Mouse (Mus musculus): Measurements from ENCODE around the gene Alad. TPM values are rescaled to one million over a fixed set of nuclear protein-coding genes. Genes with fewer than 3 reads are reported as not detected.
"Not testable (repeated sequence)": the region's sequence is repeated elsewhere in the genome, so short reads cannot be mapped to it uniquely, and the experiment has no call there.

Gene Alad
- polyA plus RNA-seq, 1 experiment from 2014 or later: 69.8 TPM

GRCm38 (mm10) chr4:62484928-62485327 lies 34.8 kb downstream of the Alad start:
- Histone ChIP-seq H3K27me3 (peaks cover 15% of the 10 kb centered on the region), H3K9me3 (no peaks in the 10 kb centered on the region), H3K9ac (no peak overlapping the region), H3K4me1 (peaks cover 7% of the 10 kb centered on the region), H3K4me3 (no peak overlapping the region), H3K27ac (no peak overlapping the region), H3K36me3 (no peaks in the 10 kb centered on the region), H3K4me2 (no peak overlapping the region)
- no peak for ATAC-seq (ENCODE audit: insufficient number of reproducible peaks, insufficient read depth, low FRiP score, low TSS enrichment, low read depth)
- 82% methylated on average over 3 of the region's 3 CpGs for WGBS

- no peak for ATAC-seq (ENCODE audit: insufficient number of reproducible peaks, insufficient read depth, low FRiP score, low TSS enrichment, low read depth)
- H3K4me3 ChIP-seq: peak overlapping the region; percentile 49; the same call in 1 of the 2 replicates
- H3K9ac ChIP-seq: no peak overlapping the region
- H3K36me3 ChIP-seq: no peaks in the 10 kb centered on the region
- WGBS: 35% methylated on average over 10 of the region's 10 CpGs
- H3K4me1 ChIP-seq: peaks cover 15% of the 10 kb centered on the region
- peak overlapping the region; percentile 86 for H3K4me2 ChIP-seq
- peaks cover 32% of the 10 kb centered on the region for H3K27me3 ChIP-seq
- no peaks in the 10 kb centered on the region for H3K9me3 ChIP-seq
- no peak overlapping the region for H3K27ac ChIP-seq
These were observed 38.8 kb downstream of the Alad start for GRCm38 (mm10) chr4:62480709-62481605.

DNA sequence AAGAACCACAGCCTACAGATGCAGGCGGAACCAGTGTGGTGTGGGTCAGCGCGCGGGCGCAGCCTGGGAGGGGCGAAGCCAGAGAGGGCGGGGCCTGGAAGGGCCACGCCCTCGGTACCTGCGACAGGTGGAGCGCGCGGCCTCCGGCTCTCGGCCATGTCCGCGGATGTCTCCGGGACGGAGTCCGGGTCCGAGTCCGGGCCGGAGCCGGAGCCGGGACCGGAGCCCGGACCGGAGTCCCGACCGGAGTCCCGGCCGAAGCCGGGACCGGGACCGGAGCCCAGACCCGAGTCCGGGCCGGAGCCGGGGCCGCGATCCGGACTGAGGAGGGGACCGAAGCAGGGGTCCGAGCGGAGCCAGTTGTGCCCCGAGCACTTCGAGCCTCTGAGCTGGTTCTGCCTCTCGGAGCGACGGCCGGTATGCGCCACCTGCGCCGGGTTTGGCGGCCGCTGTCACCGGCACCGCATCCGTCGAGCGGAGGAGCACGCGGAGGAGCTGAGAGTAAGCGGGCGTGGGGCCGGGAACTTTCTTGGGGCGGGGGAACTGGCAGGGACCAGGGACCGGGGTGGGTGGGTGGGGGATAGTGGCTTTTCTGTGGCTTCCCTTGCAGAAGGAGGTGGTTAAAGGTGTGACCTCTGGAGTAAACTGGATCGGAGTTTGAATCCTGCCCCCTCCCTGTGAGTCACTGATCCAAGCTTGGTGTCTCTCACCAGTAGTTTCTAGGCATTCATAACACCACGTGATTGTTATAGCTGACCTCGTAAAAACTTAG lies 39.6 kb downstream of the Alad start, which contains the start of gene Bspry:
TSS of gene Bspry (plus strand) at position 117 of the 772 bp plus-strand sequence.
- ATAC-seq (ENCODE audit: insufficient number of reproducible peaks, insufficient read depth, low FRiP score, low TSS enrichment, low read depth): peak; percentile 77
- Histone ChIP-seq H3K27ac (no peak within 1 kb of the TSS), H3K4me2 (peak within 1 kb of the TSS; percentile 86), H3K9ac (no peak within 1 kb of the TSS), H3K4me3 (peak within 1 kb of the TSS; percentile 49), H3K27me3 (peaks cover 32% of the 10 kb centered on the region), H3K9me3 (no peaks in the 10 kb centered on the region), H3K36me3 (no peaks in the 10 kb centered on the region), H3K4me1 (peaks cover 15% of the 10 kb centered on the region)
- 2% methylated on average over 71 of the region's 71 CpGs for WGBS

GRCm38 (mm10) chr4:62479593-62479936 lies 40.2 kb downstream of the Alad start:
- ATAC-seq (ENCODE audit: insufficient number of reproducible peaks, insufficient read depth, low FRiP score, low TSS enrichment, low read depth); H3K36me3 ChIP-seq; H3K27ac ChIP-seq; H3K9ac ChIP-seq; H3K9me3 ChIP-seq: not testable (repeated sequence)
- Histone ChIP-seq H3K4me3 (peak overlapping the region; percentile 49), H3K4me2 (peak overlapping the region; percentile 86), H3K27me3 (peaks cover 32% of the 10 kb centered on the region), H3K4me1 (peaks cover 15% of the 10 kb centered on the region)
- 12% methylated on average over 11 of the region's 11 CpGs for WGBS

DNA sequence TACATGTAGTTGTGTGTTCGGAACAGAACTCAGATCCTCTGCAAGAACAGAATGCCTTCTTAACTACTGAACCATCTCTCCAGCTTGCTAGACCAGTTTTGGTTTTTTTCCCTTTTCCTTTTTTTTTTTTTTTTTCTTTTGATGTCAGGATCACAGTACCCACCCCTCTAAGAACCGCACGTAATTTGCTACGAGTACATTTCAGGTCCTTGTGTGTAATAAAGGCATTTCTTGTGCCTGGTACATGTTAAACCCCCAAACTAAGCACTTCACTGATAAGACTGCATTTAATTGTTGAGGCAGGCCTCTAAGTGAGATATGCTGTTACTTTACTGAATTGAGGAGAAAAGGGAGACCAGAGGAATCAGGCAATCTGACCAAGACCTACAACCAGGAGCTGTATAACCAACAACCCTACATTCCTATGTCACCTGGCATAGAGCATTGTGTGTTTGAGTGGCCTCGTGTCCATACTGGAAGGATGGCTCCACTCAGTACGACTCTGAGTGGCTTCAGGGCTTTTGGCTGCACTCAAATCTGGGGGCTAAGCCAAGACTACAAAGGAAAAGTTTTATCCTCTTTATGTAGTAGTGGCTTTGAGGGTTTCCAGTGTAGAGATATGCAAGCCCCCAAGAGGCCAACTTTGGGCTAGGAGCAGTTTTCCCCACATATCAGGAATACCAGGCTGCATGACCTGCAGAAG lies 42.0 kb downstream of the Alad start:
- no peak overlapping the region for H3K9ac ChIP-seq
- H3K27me3 ChIP-seq: peaks cover 32% of the 10 kb centered on the region
- no peak overlapping the region for H3K27ac ChIP-seq
- H3K4me2 ChIP-seq: no peak overlapping the region
- no peaks in the 10 kb centered on the region for H3K9me3 ChIP-seq
- H3K4me3 ChIP-seq: no peak overlapping the region
- peaks cover 15% of the 10 kb centered on the region for H3K4me1 ChIP-seq
- no peaks in the 10 kb centered on the region for H3K36me3 ChIP-seq
- ATAC-seq (ENCODE audit: insufficient number of reproducible peaks, insufficient read depth, low FRiP score, low TSS enrichment, low read depth): no peak
- 64% methylated on average over 6 of the region's 6 CpGs for WGBS

GRCm38 (mm10) chr4:62475793-62476192 lies 43.9 kb downstream of the Alad start:
- peaks cover 24% of the 10 kb centered on the region for H3K27me3 ChIP-seq
- WGBS: 90% methylated on average over 6 of the region's 6 CpGs
- no peaks in the 10 kb centered on the region for H3K9me3 ChIP-seq
- ATAC-seq (ENCODE audit: insufficient number of reproducible peaks, insufficient read depth, low FRiP score, low TSS enrichment, low read depth): no peak
- H3K4me1 ChIP-seq: peaks cover 14% of the 10 kb centered on the region
- H3K4me3 ChIP-seq: no peak overlapping the region
- no peak overlapping the region for H3K4me2 ChIP-seq
- no peak overlapping the region for H3K27ac ChIP-seq
- H3K36me3 ChIP-seq: no peaks in the 10 kb centered on the region
- no peak overlapping the region for H3K9ac ChIP-seq

DNA sequence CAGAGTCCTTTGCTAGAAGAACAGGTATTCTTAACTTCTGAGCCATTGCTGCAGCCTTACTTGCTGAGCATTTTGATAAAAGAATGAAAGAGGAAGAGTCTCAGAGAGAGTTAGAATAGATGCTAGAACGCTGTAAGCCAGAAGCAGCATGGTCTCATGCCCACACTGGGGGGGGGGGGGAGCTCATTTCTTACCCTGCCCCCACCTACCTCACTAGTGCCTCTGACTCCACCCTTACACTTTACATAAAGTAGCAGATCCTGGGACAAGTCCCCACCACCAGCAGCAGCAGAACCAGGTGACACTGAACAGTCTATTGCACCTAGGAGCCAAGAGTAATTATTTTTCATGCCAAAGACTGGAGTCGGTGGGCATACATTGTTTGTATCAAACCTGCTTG lies 44.6 kb downstream of the Alad start:
- Histone ChIP-seq H3K36me3 (no peaks in the 10 kb centered on the region), H3K9ac (no peak overlapping the region), H3K27ac (no peak overlapping the region), H3K9me3 (no peaks in the 10 kb centered on the region), H3K4me3 (no peak overlapping the region), H3K4me1 (peaks cover 10% of the 10 kb centered on the region), H3K4me2 (no peak overlapping the region), H3K27me3 (peaks cover 19% of the 10 kb centered on the region)
- WGBS: 78% methylated on average over 2 of the region's 2 CpGs
- no peak for ATAC-seq (ENCODE audit: insufficient number of reproducible peaks, insufficient read depth, low FRiP score, low TSS enrichment, low read depth)

- Histone ChIP-seq H3K9ac (no peak overlapping the region), H3K27me3 (no peaks in the 10 kb centered on the region), H3K4me3 (no peak overlapping the region), H3K9me3 (no peaks in the 10 kb centered on the region), H3K36me3 (no peaks in the 10 kb centered on the region), H3K27ac (no peak overlapping the region), H3K4me1 (no peaks in the 10 kb centered on the region), H3K4me2 (no peak overlapping the region)
- 95% methylated on average over 2 of the region's 2 CpGs for WGBS
- no peak for ATAC-seq (ENCODE audit: insufficient number of reproducible peaks, insufficient read depth, low FRiP score, low TSS enrichment, low read depth)
These were observed 47.6 kb downstream of the Alad start for GRCm38 (mm10) chr4:62472071-62472470.

- no peak within 1 kb of the TSS for H3K27ac ChIP-seq
- no peaks in the 10 kb centered on the region for H3K36me3 ChIP-seq
- under 1% methylated on average over 30 of the region's 30 CpGs for WGBS
- peak; percentile 72 for ATAC-seq (ENCODE audit: insufficient number of reproducible peaks, insufficient read depth, low FRiP score, low TSS enrichment, low read depth)
- no peaks in the 10 kb centered on the region for H3K27me3 ChIP-seq
- no peaks in the 10 kb centered on the region for H3K9me3 ChIP-seq
- peak within 1 kb of the TSS; percentile 77 for H3K4me2 ChIP-seq
- no peaks in the 10 kb centered on the region for H3K4me1 ChIP-seq
- H3K4me3 ChIP-seq: peak within 1 kb of the TSS; percentile 63
- peak within 1 kb of the TSS; percentile 73 for H3K9ac ChIP-seq
These were observed 49.1 kb downstream of the Alad start, which contains the start of gene Wdr31 for GRCm38 (mm10) chr4:62470598-62471051. Wdr31 (minus strand) TSS chr4:62470896.

DNA sequence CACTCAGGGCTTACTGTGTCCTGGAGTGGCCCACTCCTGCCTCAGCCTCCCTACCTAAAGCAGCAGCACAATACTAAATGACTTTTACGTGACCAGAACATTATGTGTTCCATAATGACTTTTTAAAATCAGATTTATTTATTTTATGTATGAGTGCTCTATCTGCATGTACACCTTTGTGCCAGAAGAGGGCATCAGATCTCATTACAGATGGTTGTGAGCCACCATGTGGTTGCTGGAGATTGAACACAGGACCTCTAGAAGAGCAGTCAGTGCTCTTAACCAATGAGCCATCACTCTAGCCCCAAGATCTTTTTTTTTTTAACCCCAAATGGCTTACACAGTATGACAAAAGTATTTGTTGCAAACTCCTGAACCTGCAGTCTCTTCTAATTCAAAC lies 51.6 kb downstream of the Alad start:
- no peak for ATAC-seq (ENCODE audit: insufficient number of reproducible peaks, insufficient read depth, low FRiP score, low TSS enrichment, low read depth)

GRCm38 (mm10) chr4:62463124-62463523 lies 56.6 kb downstream of the Alad start:
- 92% methylated on average over 2 of the region's 2 CpGs for WGBS
- H3K27ac ChIP-seq: no peak overlapping the region
- H3K9me3 ChIP-seq: no peaks in the 10 kb centered on the region
- no peak overlapping the region for H3K9ac ChIP-seq
- no peaks in the 10 kb centered on the region for H3K4me1 ChIP-seq
- H3K27me3 ChIP-seq: no peaks in the 10 kb centered on the region
- 0 out of 2 replicates have a peak, but pooled peaks cover 3% of the 10 kb centered on the region for H3K36me3 ChIP-seq
- no peak overlapping the region for H3K4me2 ChIP-seq
- ATAC-seq (ENCODE audit: insufficient number of reproducible peaks, insufficient read depth, low FRiP score, low TSS enrichment, low read depth): no peak
- no peak overlapping the region for H3K4me3 ChIP-seq

More for the DNA sequence above, 51.6 kb downstream of the Alad start:
- H3K27me3 ChIP-seq: no peaks in the 10 kb centered on the region
- no peak overlapping the region for H3K4me2 ChIP-seq
- H3K9me3 ChIP-seq: no peaks in the 10 kb centered on the region
- no peak overlapping the region for H3K9ac ChIP-seq
- H3K4me1 ChIP-seq: no peaks in the 10 kb centered on the region
- WGBS: 95% methylated on average over 1 of the region's 1 CpGs
- H3K4me3 ChIP-seq: no peak overlapping the region
- H3K27ac ChIP-seq: no peak overlapping the region
- H3K36me3 ChIP-seq: no peaks in the 10 kb centered on the region

Measured in embryonic facial prominence, embryonic 13.5 days (tissue).